Mouse (Mus musculus) testis, postnatal 10 days (tissue): ENCODE results near the gene Mthfd1l.
"Not testable (repeated sequence)": the region's sequence is repeated elsewhere in the genome, so short reads cannot be mapped to it uniquely, and the experiment has no call there.

Experiments
- DNase-seq: peaks from one replicate; pipeline ENCODE4 v3.0.0; 2021; ENCODE audit warnings: low spot score

Mthfd1l gene

GRCm38 (mm10) chr10:4120708-4121107, 147.8 kb downstream of the Mthfd1l start:
- DNase-seq = no peak

- no peak for DNase-seq
Observed at GRCm38 (mm10) chr10:4121197-4121596, 148.3 kb downstream of the Mthfd1l start.

- not testable (repeated sequence) for DNase-seq
Observed at GRCm38 (mm10) chr10:4123280-4123945, 150.5 kb downstream of the Mthfd1l start.

GRCm38 (mm10) chr10:4124148-4124547, 151.2 kb downstream of the Mthfd1l start:
- no peak for DNase-seq

GRCm38 (mm10) chr10:4125232-4125631, 152.3 kb downstream of the Mthfd1l start:
- DNase-seq = no peak

GRCm38 (mm10) chr10:4126335-4127012, 153.6 kb downstream of the Mthfd1l start:
- no peak for DNase-seq

- DNase-seq = no peak
Observed at GRCm38 (mm10) chr10:4128411-4128810, 155.5 kb downstream of the Mthfd1l start.

GRCm38 (mm10) chr10:4128915-4129314, 156.0 kb downstream of the Mthfd1l start:
- no peak for DNase-seq

GRCm38 (mm10) chr10:4129461-4129860, 156.5 kb downstream of the Mthfd1l start:
- no peak for DNase-seq

- DNase-seq = no peak
Observed at GRCm38 (mm10) chr10:4130034-4130607, 157.2 kb downstream of the Mthfd1l start.

GRCm38 (mm10) chr10:4132735-4133134, 159.8 kb downstream of the Mthfd1l start:
- DNase-seq = no peak

- DNase-seq = no peak
Observed at GRCm38 (mm10) chr10:4135100-4135764, 162.3 kb downstream of the Mthfd1l start.

- DNase-seq = no peak
Observed at GRCm38 (mm10) chr10:4139531-4139930, 166.6 kb downstream of the Mthfd1l start.

- DNase-seq = no peak
Observed at GRCm38 (mm10) chr10:4141689-4142088, 168.8 kb downstream of the Mthfd1l start.

- no peak for DNase-seq
Observed at GRCm38 (mm10) chr10:4142816-4143215, 169.9 kb downstream of the Mthfd1l start.

- no peak for DNase-seq
Observed at GRCm38 (mm10) chr10:4143381-4143780, 170.5 kb downstream of the Mthfd1l start.

- no peak for DNase-seq
Observed at GRCm38 (mm10) chr10:4145080-4145807, 172.3 kb downstream of the Mthfd1l start.

GRCm38 (mm10) chr10:4146947-4147346, 174.0 kb downstream of the Mthfd1l start:
- no peak for DNase-seq

- no peak for DNase-seq
Observed at GRCm38 (mm10) chr10:4151159-4151558, 178.2 kb downstream of the Mthfd1l start.

- no peak for DNase-seq
Observed at GRCm38 (mm10) chr10:4151862-4152776, 179.2 kb downstream of the Mthfd1l start.

- DNase-seq = no peak
Observed at GRCm38 (mm10) chr10:4153031-4153430, 180.1 kb downstream of the Mthfd1l start.
